Mouse (Mus musculus) olfactory bulb, adult 2 months (tissue): ENCODE measurements at regions not wholly inside any gene's neighbourhood (a gene's known extent, or its start where the extent isn't known, plus 50 kb on each side); places are given as distances from the start of the nearest gene placed in this dataset.

Experiments used
- H3K27ac ChIP-seq: fragments of 200-500 bp; 2 replicates; pipeline ENCODE4 v1.5.1; 2012; ENCODE audit warnings: low read depth, low read length; ENCODE audit not compliant: insufficient read depth
- H3K4me1 ChIP-seq: fragments of 200-500 bp; 2 replicates; pipeline ENCODE4 v1.6.1; 2012; ENCODE audit warnings: low read length; ENCODE audit not compliant: control insufficient read depth, insufficient read depth
- H3K4me3 ChIP-seq: fragments of 200-500 bp; 2 replicates; pipeline ENCODE4 v1.5.1; 2012; ENCODE audit warnings: mild to moderate bottlenecking, low read depth, low read length, moderate library complexity; ENCODE audit not compliant: insufficient read depth
- CTCF ChIP-seq: fragments of 200-500 bp; IDR thresholded peaks from 2 replicates; pipeline ENCODE4 v1.5.1; 2012; ENCODE audit warnings: low read depth, mild to moderate bottlenecking, low read length, moderate library complexity; ENCODE audit not compliant: insufficient read depth
- POLR2A ChIP-seq: fragments of 200-500 bp; IDR thresholded peaks from 2 replicates; pipeline ENCODE4 v1.6.1; 2012; ENCODE audit warnings: mild to moderate bottlenecking, low read depth, low read length, moderate library complexity; ENCODE audit not compliant: insufficient read depth
- WGBS: fragments of 180-500 bp; shearing (Covaris S2); methylation state at CpG from one replicate; pipeline ENCODE4 v1.1.7; 2018; 5-methylcytosine and 5-hydroxymethylcytosine counted together

GRCm38 (mm10) chr7:36420741-36421140, 277.2 kb upstream of the Tshz3 start:
- TF ChIP-seq CTCF (no peak), POLR2A (no peak)
- 65% methylated on average over 9 of the region's 9 CpGs for WGBS

DNA sequence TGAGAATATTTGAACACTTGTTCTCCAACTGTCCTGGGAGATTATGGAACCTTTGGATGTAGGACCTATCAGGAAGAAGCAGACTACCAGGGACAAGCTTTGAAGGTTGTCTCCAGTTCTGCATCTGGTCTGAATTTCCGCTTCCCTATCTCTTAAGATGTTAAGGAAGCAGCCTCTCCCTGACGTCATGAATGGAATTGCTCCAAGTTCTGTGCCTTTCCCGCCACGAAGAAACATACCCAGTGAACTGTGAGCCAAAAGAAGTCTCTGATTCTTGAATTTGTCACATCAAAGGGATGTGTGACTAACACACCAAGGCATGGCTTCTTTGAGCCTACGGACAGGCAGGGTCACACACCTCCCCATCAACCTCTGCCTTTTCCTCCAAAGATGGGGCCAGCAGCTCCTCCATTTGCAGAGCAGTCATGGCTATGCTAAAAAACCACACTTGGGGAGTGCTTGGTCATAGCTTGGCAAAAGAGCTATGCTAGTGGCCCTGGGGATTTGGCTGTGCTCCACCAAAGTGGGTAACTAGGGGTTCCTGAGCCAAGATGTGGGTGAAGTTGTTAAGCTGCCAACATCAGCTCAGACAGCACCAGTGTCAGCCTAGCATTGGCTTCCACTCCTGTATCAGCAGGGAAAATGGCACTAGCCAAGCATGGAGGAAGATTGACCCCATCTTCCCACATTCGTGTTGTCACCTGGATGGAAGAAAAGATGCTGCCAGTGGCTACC, 248.6 kb upstream of the Tshz3 start:
- H3K27ac ChIP-seq, result no peak overlapping the region
- no peaks in the 10 kb centered on the region for H3K4me1 ChIP-seq
- H3K4me3 ChIP-seq, result no peak overlapping the region
- TF ChIP-seq CTCF (no peak), POLR2A (no peak)
- WGBS, result 61% methylated on average over 6 of the region's 6 CpGs

More at GRCm38 (mm10) chr7:36420741-36421140, 277.2 kb upstream of the Tshz3 start:
- H3K4me1 ChIP-seq, result peaks cover 2% of the 10 kb centered on the region; the same call in 1 of the 2 replicates
- H3K4me3 ChIP-seq, result no peak overlapping the region
- no peak overlapping the region for H3K27ac ChIP-seq

DNA sequence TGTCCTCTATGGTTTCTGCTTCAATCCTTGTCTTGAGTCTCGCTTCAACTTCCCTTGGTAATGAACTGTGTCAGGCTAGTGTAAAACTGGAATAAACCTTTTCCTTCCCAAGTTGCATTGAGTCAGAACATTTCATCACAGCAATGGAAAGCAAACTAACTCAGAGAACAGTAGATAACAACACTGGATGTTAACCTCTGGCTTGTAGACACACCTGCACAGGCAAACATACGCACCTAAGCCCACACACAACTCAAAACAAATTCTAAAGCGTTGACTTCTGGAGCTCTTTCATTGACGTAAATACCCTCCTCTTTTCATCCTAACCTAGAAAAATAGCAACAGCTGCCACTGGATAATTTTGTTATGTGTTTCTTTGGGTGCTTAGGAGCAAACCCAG, 244.1 kb upstream of the Tshz3 start:
- H3K4me1 ChIP-seq, result no peaks in the 10 kb centered on the region
- TF ChIP-seq CTCF (no peak), POLR2A (no peak)
- WGBS, result 97% methylated on average over 4 of the region's 4 CpGs

GRCm38 (mm10) chr7:36456080-36456479, 241.8 kb upstream of the Tshz3 start:
- no peak overlapping the region for H3K27ac ChIP-seq
- no peak overlapping the region for H3K4me3 ChIP-seq
- TF ChIP-seq CTCF (no peak), POLR2A (no peak)
- WGBS, result 86% methylated on average over 6 of the region's 6 CpGs
- no peaks in the 10 kb centered on the region for H3K4me1 ChIP-seq

More for the DNA sequence above, 244.1 kb upstream of the Tshz3 start:
- Histone ChIP-seq H3K4me3 (no peak overlapping the region), H3K27ac (no peak overlapping the region)

DNA sequence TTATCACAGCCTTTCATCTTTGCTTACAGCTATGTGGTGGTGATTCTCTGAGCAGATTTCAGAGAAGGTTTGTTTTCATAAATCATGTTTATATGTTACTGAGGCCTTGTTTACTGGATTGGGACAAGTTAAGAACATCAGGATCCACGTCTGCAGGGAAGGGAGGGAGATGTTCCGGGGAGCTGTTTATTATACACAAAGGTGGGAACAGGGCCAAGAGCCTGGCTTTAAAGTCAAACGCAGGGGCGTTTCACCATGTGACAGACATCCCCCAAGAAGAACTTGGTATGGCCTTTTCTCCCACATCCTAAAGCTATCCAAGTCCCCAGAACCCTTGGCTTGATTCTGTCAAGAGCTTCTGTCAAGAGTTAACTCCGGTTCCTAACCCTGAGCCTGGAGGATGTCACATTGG, 235.5 kb upstream of the Tshz3 start:
- TF ChIP-seq CTCF (no peak), POLR2A (no peak)
- no peak overlapping the region for H3K4me3 ChIP-seq
- H3K4me1 ChIP-seq, result no peaks in the 10 kb centered on the region
- H3K27ac ChIP-seq, result no peak overlapping the region
- 59% methylated on average over 5 of the region's 5 CpGs for WGBS

DNA sequence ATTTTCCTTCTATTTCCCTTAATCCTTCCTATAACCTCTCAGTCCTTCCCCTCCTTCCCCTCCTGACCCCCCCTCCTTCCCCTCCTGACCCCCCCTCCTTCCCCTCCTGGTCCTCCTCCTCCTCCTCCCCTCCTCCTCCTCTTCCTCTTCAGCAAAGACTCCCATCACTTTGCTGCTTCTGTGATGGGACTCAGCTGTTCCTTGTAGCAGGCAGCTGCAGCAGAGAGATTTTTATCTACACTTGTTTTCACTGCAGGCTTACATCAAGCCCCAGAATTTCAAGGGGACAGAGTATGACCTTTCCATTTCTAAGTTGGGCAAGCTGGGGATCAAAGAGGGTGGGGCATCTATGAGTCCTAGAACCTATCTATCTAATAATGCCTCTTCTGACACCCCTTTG, 228.5 kb upstream of the Tshz3 start:
- TF ChIP-seq POLR2A (no peak), CTCF (no peak)
- H3K4me1 ChIP-seq, result no peaks in the 10 kb centered on the region
- no peak overlapping the region for H3K4me3 ChIP-seq
- no peak overlapping the region for H3K27ac ChIP-seq

GRCm38 (mm10) chr7:36473532-36473931, 224.4 kb upstream of the Tshz3 start:
- TF ChIP-seq POLR2A (no peak), CTCF (no peak)
- Histone ChIP-seq H3K4me1 (peaks cover 8% of the 10 kb centered on the region), H3K4me3 (no peak overlapping the region), H3K27ac (no peak overlapping the region)
- WGBS, result 84% methylated on average over 2 of the region's 2 CpGs

DNA sequence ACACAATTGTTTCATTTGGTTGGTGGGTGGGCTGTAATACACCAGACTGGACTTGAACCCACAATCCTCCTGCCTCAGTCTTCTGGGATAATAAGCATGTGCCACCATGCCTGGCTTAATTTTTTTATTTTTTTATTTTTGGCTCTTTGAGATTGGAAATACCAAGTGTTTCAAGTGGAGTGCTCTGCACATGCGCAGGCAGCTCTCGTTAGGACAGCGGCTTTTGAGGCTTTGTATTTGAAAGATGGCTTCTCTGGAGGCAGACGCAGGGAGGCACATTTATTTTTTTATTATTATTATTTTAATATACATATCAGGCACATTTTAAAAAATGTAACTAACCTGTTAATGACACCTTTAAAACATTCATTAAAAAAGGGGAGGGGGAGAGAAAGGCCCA, 221.5 kb upstream of the Tshz3 start:
- peaks cover 13% of the 10 kb centered on the region for H3K4me1 ChIP-seq
- no peak overlapping the region for H3K4me3 ChIP-seq
- H3K27ac ChIP-seq, result no peak overlapping the region
- TF ChIP-seq POLR2A, result no peak
- 56% methylated on average over 4 of the region's 4 CpGs for WGBS

GRCm38 (mm10) chr7:36476851-36477644, 220.9 kb upstream of the Tshz3 start:
- 25% methylated on average over 22 of the region's 22 CpGs for WGBS
- peak overlapping the region; percentile 24 for H3K4me3 ChIP-seq
- H3K27ac ChIP-seq, result no peak overlapping the region
- H3K4me1 ChIP-seq, result peaks cover 14% of the 10 kb centered on the region
- TF ChIP-seq CTCF (no peak), POLR2A (no peak)
